Mouse (Mus musculus): ENCODE results near the gene Atp2b2.

DNA sequence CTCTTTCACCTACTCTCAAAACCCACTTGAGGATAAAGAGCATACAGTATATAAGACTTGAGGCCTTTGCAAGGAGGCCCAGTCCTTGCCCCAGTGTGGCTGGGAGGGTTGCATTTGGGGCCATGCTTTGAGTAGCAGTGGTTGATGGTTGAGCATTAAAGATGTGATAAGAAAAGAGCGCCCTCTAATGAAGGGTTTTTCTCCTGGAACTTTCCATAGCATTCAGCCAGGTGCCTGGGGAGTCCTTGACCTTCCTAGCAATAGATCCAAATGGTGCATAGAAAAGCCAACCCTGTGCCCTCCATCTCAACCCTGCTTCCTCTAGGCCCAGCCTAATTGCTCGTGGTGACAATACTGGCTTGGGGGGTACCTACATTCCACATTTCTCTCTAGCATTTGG, 83.7 kb downstream of the Atp2b2 start:
- TF ChIP-seq CTCF (IDR thresholded peaks at IDR 0.05; ENCODE audit: extremely low read depth, insufficient read depth, insufficient read length, insufficient replicate concordance) (no peak), POLR2A (IDR thresholded peaks at IDR 0.05; ENCODE audit: low read depth, low read length) (no peak)
